Mouse (Mus musculus) kidney, adult 2 months (tissue): Measurements from ENCODE around the gene Ankrd42.

Experiments
- CTCF ChIP-seq: fragments of 200-500 bp; conservative IDR thresholded peaks from 2 replicates; pipeline ENCODE4 v1.5.1; 2011; ENCODE audit warnings: low read depth, mild to moderate bottlenecking, control low read depth, low read length, moderate library complexity, mixed read lengths; ENCODE audit not compliant: insufficient read depth, insufficient read length
- POLR2A ChIP-seq: fragments of 200-500 bp; IDR thresholded peaks from one replicate; pipeline ENCODE4 v1.6.1; 2011; ENCODE audit warnings: low read depth, low read length, control low read depth

DNA sequence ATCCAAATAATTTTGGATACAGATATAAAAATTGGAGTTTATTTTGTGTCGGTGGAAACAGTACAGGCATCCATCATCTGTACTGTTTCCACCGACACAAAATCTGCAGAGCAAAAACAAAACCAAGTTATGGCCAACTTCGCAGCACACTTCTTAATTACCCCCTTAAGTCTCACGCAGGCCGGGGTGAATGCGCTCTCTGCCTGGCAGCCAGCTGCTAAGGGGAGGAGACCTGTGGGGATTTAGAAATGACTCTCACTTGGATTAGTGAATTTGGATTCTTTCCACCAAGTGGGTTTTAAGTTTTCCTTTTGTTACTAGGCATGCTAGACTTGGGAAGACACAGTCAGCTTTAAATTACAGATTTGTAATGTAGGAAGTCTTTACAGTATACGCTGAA is 26.1 kb downstream of the Ankrd42 start:
- TF ChIP-seq CTCF, result no peak
- no peak for TF ChIP-seq POLR2A
